Mouse (Mus musculus): ENCODE data around the gene Pip4k2b. TPM values are rescaled to one million over a fixed set of nuclear protein-coding genes. Genes with fewer than 3 reads are reported as not detected.
A peak's percentile ranks its signal among the peaks of the same experiment; 100 is the strongest.
"Not testable (repeated sequence)": the region's sequence is repeated elsewhere in the genome, so short reads cannot be mapped to it uniquely, and the experiment has no call there.

Gene Pip4k2b
- total RNA-seq, 2 experiments from 2014 or later, result 20.8 to 28.1 TPM

- no peak for ATAC-seq (replicated peaks; ENCODE audit: poor library complexity, severe bottlenecking)
These were observed 13.6 kb upstream of the Pip4k2b start for GRCm38 (mm10) chr11:97758125-97758524.

GRCm38 (mm10) chr11:97753277-97753676, 8.8 kb upstream of the Pip4k2b start:
- ATAC-seq (replicated peaks; ENCODE audit: poor library complexity, severe bottlenecking), result no peak

DNA sequence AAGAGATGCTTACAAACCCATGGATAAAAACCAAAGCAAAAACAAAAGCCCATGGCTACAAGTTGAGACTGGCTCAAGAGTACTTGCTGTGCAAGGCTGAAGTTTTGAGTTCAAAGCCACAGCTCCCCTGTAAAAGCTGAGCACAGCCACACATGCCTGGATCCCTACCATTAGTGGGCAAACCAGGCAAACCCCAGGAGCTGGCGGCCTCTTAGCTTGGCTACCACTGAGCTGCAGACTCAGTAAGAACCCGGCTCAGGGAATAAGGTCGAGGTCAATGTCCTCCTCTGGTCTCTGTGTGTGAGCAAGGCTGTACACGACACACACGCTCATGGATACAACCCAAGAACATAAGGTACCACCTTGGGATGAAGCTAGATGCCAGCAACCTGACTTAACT, 4.0 kb upstream of the Pip4k2b start:
- ATAC-seq (replicated peaks; ENCODE audit: poor library complexity, severe bottlenecking), result no peak

- no peak for ATAC-seq (replicated peaks; ENCODE audit: poor library complexity, severe bottlenecking)
These were observed 3.3 kb upstream of the Pip4k2b start for GRCm38 (mm10) chr11:97747773-97748172.

GRCm38 (mm10) chr11:97745331-97745721, 822 bp upstream of the Pip4k2b start:
- no peak for ATAC-seq (replicated peaks; ENCODE audit: poor library complexity, severe bottlenecking)

GRCm38 (mm10) chr11:97744718-97745330, 320 bp upstream of the Pip4k2b start:
- ATAC-seq (replicated peaks; ENCODE audit: poor library complexity, severe bottlenecking), result peak; percentile 93

GRCm38 (mm10) chr11:97743423-97743822, 1.1 kb downstream of the Pip4k2b start:
- no peak for ATAC-seq (replicated peaks; ENCODE audit: poor library complexity, severe bottlenecking)

- no peak for ATAC-seq (replicated peaks; ENCODE audit: poor library complexity, severe bottlenecking)
These were observed 1.9 kb downstream of the Pip4k2b start for GRCm38 (mm10) chr11:97742591-97742990.

GRCm38 (mm10) chr11:97742157-97742556, 2.3 kb downstream of the Pip4k2b start:
- no peak for ATAC-seq (replicated peaks; ENCODE audit: poor library complexity, severe bottlenecking)

- no peak for ATAC-seq (replicated peaks; ENCODE audit: poor library complexity, severe bottlenecking)
These were observed 4.3 kb downstream of the Pip4k2b start for GRCm38 (mm10) chr11:97740190-97740589.

- ATAC-seq (replicated peaks; ENCODE audit: poor library complexity, severe bottlenecking), result no peak
These were observed 5.3 kb downstream of the Pip4k2b start for GRCm38 (mm10) chr11:97739155-97739554.

GRCm38 (mm10) chr11:97738703-97739102, 5.8 kb downstream of the Pip4k2b start:
- no peak for ATAC-seq (replicated peaks; ENCODE audit: poor library complexity, severe bottlenecking)

DNA sequence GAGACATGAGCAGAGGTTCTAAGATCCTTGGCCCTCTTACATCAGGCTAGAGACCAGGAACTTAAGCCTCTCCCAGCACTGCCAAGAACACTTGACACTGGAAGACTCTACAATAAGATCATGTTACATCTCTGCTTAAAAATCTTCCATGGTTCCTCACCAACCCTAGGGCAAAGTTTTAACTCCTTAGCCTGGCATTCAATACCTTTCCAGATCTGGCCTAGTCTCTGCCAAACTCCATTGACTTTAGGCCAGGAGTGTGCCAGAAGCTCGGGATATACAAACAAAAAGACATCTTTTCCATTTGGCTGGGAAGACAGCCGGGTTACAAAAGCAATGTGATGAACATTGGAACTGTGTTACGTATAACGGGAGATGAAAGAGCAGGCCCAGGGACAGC, 6.9 kb downstream of the Pip4k2b start:
- no peak for ATAC-seq (replicated peaks; ENCODE audit: poor library complexity, severe bottlenecking)

- ATAC-seq (replicated peaks; ENCODE audit: poor library complexity, severe bottlenecking), result no peak
These were observed 7.9 kb downstream of the Pip4k2b start for GRCm38 (mm10) chr11:97736645-97737044.

- not testable (repeated sequence) for ATAC-seq (replicated peaks; ENCODE audit: poor library complexity, severe bottlenecking)
These were observed 9.7 kb downstream of the Pip4k2b start for GRCm38 (mm10) chr11:97734810-97735209.

- no peak for ATAC-seq (replicated peaks; ENCODE audit: poor library complexity, severe bottlenecking)
These were observed 10.8 kb downstream of the Pip4k2b start for GRCm38 (mm10) chr11:97733689-97734088.

DNA sequence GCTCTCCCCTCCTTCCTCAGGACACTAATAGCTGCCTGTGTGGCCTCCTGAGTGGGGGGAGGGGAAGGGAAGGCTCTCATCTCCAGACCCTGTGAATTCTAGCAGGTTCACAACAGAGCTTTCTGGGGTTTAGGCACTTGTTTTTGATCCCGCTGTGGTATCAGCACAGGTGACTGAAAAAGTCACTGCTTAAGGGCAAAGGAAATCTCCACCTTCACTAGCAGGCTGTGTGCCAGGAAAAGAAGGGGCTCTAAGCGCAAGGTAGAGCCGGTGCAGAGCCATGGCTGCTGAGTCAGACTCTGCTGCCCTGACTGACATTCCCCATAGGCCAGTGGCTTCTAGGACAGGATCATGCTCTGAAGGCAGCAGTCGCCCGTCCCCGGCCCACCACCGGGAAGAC, 15.8 kb downstream of the Pip4k2b start:
- ATAC-seq (replicated peaks; ENCODE audit: poor library complexity, severe bottlenecking), result no peak

DNA sequence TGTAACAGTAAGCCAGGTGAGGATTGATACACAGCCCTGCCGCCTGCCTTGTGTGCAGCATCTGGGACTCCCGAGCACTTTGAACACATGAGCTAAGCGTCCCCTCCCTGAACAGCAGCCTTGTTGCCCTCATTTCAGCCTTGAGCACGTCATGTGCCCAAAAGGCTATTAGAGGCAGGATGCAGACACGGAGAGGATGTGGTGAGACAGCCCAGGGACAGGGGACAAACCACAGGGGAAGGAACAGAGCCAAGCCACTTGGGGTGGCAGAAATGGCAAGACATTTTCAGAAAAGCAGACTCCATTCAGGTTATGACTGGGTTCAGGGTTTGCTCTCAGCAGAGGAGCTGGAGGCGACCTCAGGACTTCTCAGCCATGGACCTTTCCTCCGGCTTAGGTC, 16.2 kb downstream of the Pip4k2b start:
- peak; percentile 97 for ATAC-seq (replicated peaks; ENCODE audit: poor library complexity, severe bottlenecking)

- ATAC-seq (replicated peaks; ENCODE audit: poor library complexity, severe bottlenecking), result no peak
These were observed 20.8 kb downstream of the Pip4k2b start for GRCm38 (mm10) chr11:97723709-97724108.

DNA sequence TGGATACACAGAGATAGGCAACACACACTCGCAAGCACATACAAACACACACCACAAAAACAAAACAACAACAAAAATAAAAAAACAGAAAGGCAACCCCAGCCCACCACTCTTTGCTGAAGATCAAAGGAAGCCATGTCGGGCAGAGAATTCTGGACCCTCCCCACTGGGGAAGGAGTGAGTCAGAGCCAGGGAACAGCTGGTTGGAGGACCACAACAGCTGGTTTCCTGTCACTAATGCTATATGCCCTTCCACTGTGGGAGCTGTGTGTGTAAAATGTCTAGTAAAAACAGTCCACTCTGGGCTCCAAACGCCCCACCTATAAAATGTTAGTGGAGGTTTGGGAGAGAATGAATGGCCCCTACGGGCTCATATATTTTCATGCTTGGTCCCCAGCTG, 23.2 kb downstream of the Pip4k2b start:
- ATAC-seq (replicated peaks; ENCODE audit: poor library complexity, severe bottlenecking), result no peak

DNA sequence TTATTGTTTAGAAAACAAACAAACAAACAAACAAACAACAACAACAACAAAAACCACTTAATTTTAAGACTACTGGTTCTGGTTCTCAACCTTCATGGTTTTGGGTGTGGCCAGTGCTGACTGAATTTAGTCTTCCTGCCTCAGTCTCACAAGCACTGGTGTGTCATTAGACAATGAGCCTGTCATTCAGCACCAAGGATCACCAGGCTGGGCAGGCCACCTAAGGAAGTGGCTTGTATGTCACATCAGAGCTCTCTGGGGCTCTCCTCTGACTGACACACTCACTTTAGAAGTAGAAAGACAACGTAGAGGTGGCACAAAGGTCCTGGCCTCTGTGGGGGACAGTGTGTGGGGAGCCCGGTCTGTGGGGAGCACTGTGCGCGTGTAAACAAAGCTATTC, 25.5 kb downstream of the Pip4k2b start:
- ATAC-seq (replicated peaks; ENCODE audit: poor library complexity, severe bottlenecking), result no peak; the same call in 1 of the 2 replicates

- peak; percentile 79 for ATAC-seq (replicated peaks; ENCODE audit: poor library complexity, severe bottlenecking)
These were observed 26.1 kb downstream of the Pip4k2b start for GRCm38 (mm10) chr11:97718281-97718860.
